Mouse (Mus musculus) heart, postnatal 0 days (tissue): ENCODE results near the gene Gbf1.
A peak's percentile ranks its signal among the peaks of the same experiment; 100 is the strongest.

Source experiments
- CTCF ChIP-seq: IDR thresholded peaks from 2 replicates; pipeline ENCODE4 v1.5.1; 2016; ENCODE audit warnings: antibody characterized with exemption, control low read depth, low read depth
- EP300 ChIP-seq: IDR thresholded peaks from 2 replicates; pipeline ENCODE4 v1.6.1; 2016; ENCODE audit warnings: antibody characterized with exemption, low read depth

GRCm38 (mm10) chr19:46152127-46152803 is at the start of gene Gbf1:
- TF ChIP-seq CTCF (0 out of 2 replicates have a peak, but pooled peaks have one; percentile 5), EP300 (no peak)
